Mouse (Mus musculus): Measurements from ENCODE around the gene Card19. TPM values are rescaled to one million over a fixed set of nuclear protein-coding genes. Genes with fewer than 3 reads are reported as not detected.

The Card19 gene
- polyA plus RNA-seq, 1 experiment: 180 TPM

DNA sequence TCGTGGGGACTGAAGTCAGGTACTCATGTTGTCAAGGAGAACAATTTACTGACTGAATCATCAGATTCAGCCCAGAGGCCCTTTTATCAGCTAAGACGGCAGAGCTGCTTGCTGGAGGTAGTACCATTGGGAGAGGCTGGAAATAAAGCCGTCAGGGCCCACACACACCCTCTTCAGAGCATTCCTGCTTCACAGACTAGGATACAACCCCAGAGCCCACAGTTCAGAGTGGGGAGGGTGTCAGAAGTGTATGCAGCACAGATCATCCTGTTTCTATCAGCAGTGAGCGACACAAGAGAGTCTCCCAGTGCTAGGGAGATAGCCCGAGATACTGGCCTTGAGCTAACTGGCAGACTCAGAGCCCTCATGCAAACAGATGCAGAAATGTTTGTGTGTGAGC, 32.7 kb downstream of the Card19 start:
- Histone ChIP-seq H3K36me3 (ENCODE audit: control insufficient read depth, insufficient read depth) (no peaks in the 10 kb centered on the region), H3K4me3 (no peak overlapping the region), H3K27me3 (ENCODE audit: control insufficient read depth, insufficient read depth, insufficient read length) (no peaks in the 10 kb centered on the region), H3K79me2 (ENCODE audit: control insufficient read depth, insufficient read depth) (no peaks in the 10 kb centered on the region), H3ac (ENCODE audit: control insufficient read depth, insufficient read length) (no peak overlapping the region), H3K4me2 (ENCODE audit: low read depth) (no peak overlapping the region)
- TF ChIP-seq CEBPB (IDR thresholded peaks at IDR 0.05; ENCODE audit: insufficient read depth, poor library complexity, severe bottlenecking): no peak
- no peak for TF ChIP-seq TCF12 (IDR thresholded peaks at IDR 0.05; ENCODE audit: insufficient read depth, poor library complexity, severe bottlenecking)
- no peak for TF ChIP-seq SRF (IDR thresholded peaks at IDR 0.05; ENCODE audit: control insufficient read depth, insufficient read length, low read depth)
- no peak for TF ChIP-seq MYOG (IDR thresholded peaks at IDR 0.05; ENCODE audit: control insufficient read depth in 1 of 3, insufficient read depth in 1 of 3, insufficient read length in 2 of 3, low read depth in 2 of 3)
- TF ChIP-seq POLR2A (IDR thresholded peaks at IDR 0.05; ENCODE audit: insufficient read length, low read depth): no peak
- TF ChIP-seq USF1 (IDR thresholded peaks at IDR 0.05; ENCODE audit: low read depth): no peak
- no peak for TF ChIP-seq REST (IDR thresholded peaks at IDR 0.05; ENCODE audit: insufficient read depth, insufficient read length)
- TF ChIP-seq MAX (IDR thresholded peaks at IDR 0.05; ENCODE audit: low read depth): no peak

GRCm38 (mm10) chr13:49181411-49181984, 34.3 kb downstream of the Card19 start:
- Histone ChIP-seq H3K36me3 (ENCODE audit: control insufficient read depth, insufficient read depth) (no peaks in the 10 kb centered on the region), H3K79me2 (ENCODE audit: control insufficient read depth, insufficient read depth) (no peaks in the 10 kb centered on the region), H3K4me2 (ENCODE audit: low read depth) (no peak overlapping the region), H3K4me3 (no peak overlapping the region), H3ac (ENCODE audit: control insufficient read depth, insufficient read length) (no peak overlapping the region), H3K27me3 (ENCODE audit: control insufficient read depth, insufficient read depth, insufficient read length) (no peaks in the 10 kb centered on the region)
- TF ChIP-seq POLR2A (IDR thresholded peaks at IDR 0.05; ENCODE audit: insufficient read length, low read depth): no peak
- no peak for TF ChIP-seq POLR2AphosphoS2 (IDR thresholded peaks at IDR 0.05; ENCODE audit: insufficient read length, low read depth)

DNA sequence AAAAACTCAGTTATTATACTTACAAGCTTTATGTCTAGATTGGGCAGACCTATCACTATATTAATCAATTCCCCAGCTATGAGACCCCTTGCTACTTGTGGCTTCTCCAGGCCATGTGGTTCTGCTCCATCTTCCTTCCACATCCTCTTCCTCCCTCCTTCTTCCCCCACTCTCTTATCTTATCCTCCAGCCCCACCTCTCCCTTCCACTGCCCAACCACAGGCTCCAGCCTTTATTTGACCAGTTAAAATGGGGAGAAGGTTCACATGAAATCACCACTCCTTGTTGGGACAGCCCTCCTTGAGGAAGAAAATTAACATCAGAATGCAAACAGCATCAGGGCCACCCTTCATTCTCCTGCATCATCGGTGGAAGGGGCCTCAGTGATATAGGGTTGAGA, 35.1 kb downstream of the Card19 start:
- H3K79me2 ChIP-seq (ENCODE audit: control insufficient read depth, insufficient read depth): no peaks in the 10 kb centered on the region
- no peaks in the 10 kb centered on the region for H3K36me3 ChIP-seq (ENCODE audit: control insufficient read depth, insufficient read depth)
- H3ac ChIP-seq (ENCODE audit: control insufficient read depth, insufficient read length): no peak overlapping the region
- TF ChIP-seq TCF12 (IDR thresholded peaks at IDR 0.05; ENCODE audit: insufficient read depth, poor library complexity, severe bottlenecking) (no peak), REST (IDR thresholded peaks at IDR 0.05; ENCODE audit: insufficient read depth, insufficient read length) (no peak), POLR2A (IDR thresholded peaks at IDR 0.05; ENCODE audit: insufficient read length, low read depth) (no peak), CEBPB (IDR thresholded peaks at IDR 0.05; ENCODE audit: insufficient read depth, poor library complexity, severe bottlenecking) (no peak), TCF3 (IDR thresholded peaks at IDR 0.05; ENCODE audit: insufficient read length, low read depth) (no peak), E2F4 (IDR thresholded peaks at IDR 0.05; ENCODE audit: insufficient read depth) (no peak)
- H3K27me3 ChIP-seq (ENCODE audit: control insufficient read depth, insufficient read depth, insufficient read length): no peaks in the 10 kb centered on the region
- no peak overlapping the region for H3K4me2 ChIP-seq (ENCODE audit: low read depth)
- H3K4me3 ChIP-seq: no peak overlapping the region

GRCm38 (mm10) chr13:49180274-49180673, 35.6 kb downstream of the Card19 start:
- Histone ChIP-seq H3K36me3 (ENCODE audit: control insufficient read depth, insufficient read depth) (no peaks in the 10 kb centered on the region), H3K27me3 (ENCODE audit: control insufficient read depth, insufficient read depth, insufficient read length) (no peaks in the 10 kb centered on the region), H3K4me3 (no peak overlapping the region), H3K4me2 (ENCODE audit: low read depth) (no peak overlapping the region), H3K79me2 (ENCODE audit: control insufficient read depth, insufficient read depth) (no peaks in the 10 kb centered on the region), H3ac (ENCODE audit: control insufficient read depth, insufficient read length) (no peak overlapping the region)
- TF ChIP-seq E2F4 (IDR thresholded peaks at IDR 0.05; ENCODE audit: insufficient read depth) (no peak), MYOD1 (IDR thresholded peaks at IDR 0.05; ENCODE audit: control insufficient read depth in 1 of 3, insufficient read length in 2 of 3, low read depth in 2 of 3) (peak in 2 of 3 experiments; percentile 16 to 60)

GRCm38 (mm10) chr13:49178839-49179585, 36.8 kb downstream of the Card19 start:
- H3ac ChIP-seq (ENCODE audit: control insufficient read depth, insufficient read length): no peak overlapping the region
- H3K4me3 ChIP-seq: no peak overlapping the region
- no peaks in the 10 kb centered on the region for H3K36me3 ChIP-seq (ENCODE audit: control insufficient read depth, insufficient read depth)
- no peaks in the 10 kb centered on the region for H3K27me3 ChIP-seq (ENCODE audit: control insufficient read depth, insufficient read depth, insufficient read length)
- H3K4me2 ChIP-seq (ENCODE audit: low read depth): peak overlapping the region; percentile 41
- no peaks in the 10 kb centered on the region for H3K79me2 ChIP-seq (ENCODE audit: control insufficient read depth, insufficient read depth)
- TF ChIP-seq TCF3 (IDR thresholded peaks at IDR 0.05; ENCODE audit: insufficient read length, low read depth) (no peak), MYOG (IDR thresholded peaks at IDR 0.05; ENCODE audit: control insufficient read depth in 1 of 3, insufficient read depth in 1 of 3, insufficient read length in 2 of 3, low read depth in 2 of 3) (peak in 1 of 3 experiments; percentile 66), CEBPB (IDR thresholded peaks at IDR 0.05; ENCODE audit: insufficient read depth, poor library complexity, severe bottlenecking) (peak; percentile 54; the same call in 1 of the 2 replicates), MYOD1 (IDR thresholded peaks at IDR 0.05; ENCODE audit: control insufficient read depth in 1 of 3, insufficient read length in 2 of 3, low read depth in 2 of 3) (peak in 2 of 3 experiments; percentile 7 to 20)
